Comparison of ENCODE assay signal across 15 mouse cellular contexts in genomic region chr10:80818599-80819281, GRCm38 (mm10). TPM values are rescaled to one million over a fixed set of nuclear protein-coding genes. Genes with fewer than 3 reads are reported as not detected.
DNase-seq lines count a peak whose midpoint lies in the region; ATAC-seq and TF ChIP-seq lines count a peak whose summit lies in the region.
"Had no signal": no experiment of that assay in that cellular context is flagged by ENCODE, and none has a peak within 500 bp of the region (broad histone marks: within the 10 kb centered on the region; RNA-seq: fewer than 3 reads in every experiment).

No protein-coding gene starts in this region.

- no peak overlapping the region for H3K4me3 ChIP-seq in limb, embryonic 11.5 days (ENCODE audit: low read depth, low read length)
- H3K4me3 ChIP-seq in limb, embryonic 10.5 days: no peak overlapping the region
- H3K4me3 ChIP-seq in liver, adult 2 months (ENCODE audit: insufficient read depth, low read depth, low read length): no peak overlapping the region
- H3K4me3 ChIP-seq: myocyte had no signal

- DNase-seq in limb, embryonic 11.5 days (ENCODE audit: low spot score): no peak
- DNase-seq in limb, embryonic 10.5 days (ENCODE audit: low spot score): no peak
- peak; percentile 81 for DNase-seq in c-Kit-positive CD71-positive TER-119-negative erythroid progenitor cells, embryonic 14.5 days (ENCODE audit: low read depth)
- DNase-seq in liver, adult 2 months (ENCODE audit: extremely low read depth, low read depth, low spot score): peak; percentile 70
- peak; percentile 40 to 43 for DNase-seq in spleen, postnatal 14 days (ENCODE audit: low spot score in 2 of 2)
- no peak for DNase-seq in cerebellum, postnatal 36 days
- DNase-seq in thymus, postnatal 10 days (ENCODE audit: low spot score in 2 of 2): no peak
- DNase-seq in thymus, postnatal 0 days (ENCODE audit: low spot score): no peak
- DNase-seq: cerebellum, postnatal 10 days; heart, adult 18-20 months; thymus, postnatal 4 days had no signal

- no peaks in the 10 kb centered on the region for H3K9me3 ChIP-seq in limb, embryonic 11.5 days (ENCODE audit: control insufficient read depth, low read length)
- H3K9me3 ChIP-seq in limb, embryonic 10.5 days (replicated peaks): no peaks in the 10 kb centered on the region

- no peak overlapping the region for H3K27ac ChIP-seq in limb, embryonic 11.5 days (replicated peaks; ENCODE audit: low read depth, low read length)
- no peak overlapping the region for H3K27ac ChIP-seq in limb, embryonic 10.5 days
- peak overlapping the region; percentile 65 for H3K27ac ChIP-seq in liver, adult 2 months (replicated peaks; ENCODE audit: insufficient read depth, low read depth, low read length)

- no peak for TF ChIP-seq CTCF in liver, adult 2 months (IDR thresholded peaks at IDR 0.05; ENCODE audit: low read depth, low read length)

- no peaks in the 10 kb centered on the region for H3K36me3 ChIP-seq in limb, embryonic 11.5 days (ENCODE audit: control insufficient read depth, insufficient read depth, low read length)
- no peaks in the 10 kb centered on the region for H3K36me3 ChIP-seq in limb, embryonic 10.5 days
- H3K36me3 ChIP-seq in liver, adult 2 months (ENCODE audit: control insufficient read depth, insufficient read depth, low read length): no peaks in the 10 kb centered on the region

- no peak for TF ChIP-seq POLR2A in liver, adult 2 months (IDR thresholded peaks at IDR 0.05; ENCODE audit: extremely low read depth, insufficient read depth, low read length)

- ATAC-seq in limb, embryonic 11.5 days (ENCODE audit: insufficient number of reproducible peaks, low FRiP score, low TSS enrichment, low read depth): no peak
- ATAC-seq: activated CD4-positive, CD25-positive, alpha-beta regulatory T cell, adult 4 months had no signal

- 59% methylated on average over 6 of the region's 6 CpGs for WGBS in limb, embryonic 11.5 days
- WGBS in limb, embryonic 10.5 days: 60% methylated on average over 6 of the region's 6 CpGs
- 43% methylated on average over 6 of the region's 6 CpGs for WGBS in liver, adult 2 months

- no peaks in the 10 kb centered on the region for H3K79me2 ChIP-seq in liver, adult 2 months (ENCODE audit: control insufficient read depth, insufficient read depth, low read length)

- H3K27me3 ChIP-seq in limb, embryonic 11.5 days (ENCODE audit: control insufficient read depth, insufficient read depth, low read length): no peaks in the 10 kb centered on the region
- no peaks in the 10 kb centered on the region for H3K27me3 ChIP-seq in limb, embryonic 10.5 days (ENCODE audit: low read depth, poor library complexity, severe bottlenecking)
- H3K27me3 ChIP-seq in liver, adult 2 months (ENCODE audit: control insufficient read depth, insufficient read depth, low read length): no peaks in the 10 kb centered on the region

- H3K4me2 ChIP-seq in limb, embryonic 11.5 days (ENCODE audit: low read depth, severe bottlenecking): no peak overlapping the region

- no peaks in the 10 kb centered on the region for H3K4me1 ChIP-seq in limb, embryonic 11.5 days (ENCODE audit: control insufficient read depth, insufficient read depth, low read length)
- H3K4me1 ChIP-seq in limb, embryonic 10.5 days: no peaks in the 10 kb centered on the region
- H3K4me1 ChIP-seq in liver, adult 2 months (ENCODE audit: control insufficient read depth, insufficient read depth, low read length): peaks cover 7% of the 10 kb centered on the region; the same call in 1 of the 2 replicates

- 0 out of 2 replicates have a peak overlapping the region, but pooled peaks have one; percentile 12 for H3K9ac ChIP-seq in limb, embryonic 11.5 days (ENCODE audit: low read length)
- H3K9ac ChIP-seq in liver, adult 2 months (ENCODE audit: low read depth, low read length): no peak overlapping the region

RNA-seq across cellular contexts. Expression of gene Jsrp1, which starts 5.4 kb away (rescaled TPM):
- polyA plus RNA-seq in limb, embryonic 11.5 days (2014; fragmentation: Nextera tagmentation; extraction: Ambion mirVana): 0.40 and 0.96 TPM in 2 replicates
- polyA plus RNA-seq in limb, embryonic 10.5 days (2016; fragmentation: Nextera tagmentation; extraction: Ambion mirVana): 0.74 and 0.80 TPM in 2 replicates
- total RNA-seq in liver, adult 2 months (2014; rRNA removed): not detected in 2 replicates
- polyA plus RNA-seq in liver, adult 2 months (2012; rRNA removed): not detected in 2 replicates
- 0.15 and 0.29 TPM in 2 replicates for polyA plus RNA-seq in thymus, postnatal 0 days (2015; fragmentation: Nextera tagmentation; extraction: Ambion mirVana)
- polyA plus RNA-seq: activated CD4-positive, CD25-positive, alpha-beta regulatory T cell, adult 4 months had no signal

RNA-seq across cellular contexts. Expression of gene Oaz1, which starts 7.7 kb away (rescaled TPM):
- 2,003 and 2,108 TPM in 2 replicates for polyA plus RNA-seq in limb, embryonic 11.5 days (2014; fragmentation: Nextera tagmentation; extraction: Ambion mirVana)
- 2,414 and 2,486 TPM in 2 replicates for polyA plus RNA-seq in limb, embryonic 10.5 days (2016; fragmentation: Nextera tagmentation; extraction: Ambion mirVana)
- 527 and 614 TPM in 2 replicates for total RNA-seq in liver, adult 2 months (2014; rRNA removed)
- polyA plus RNA-seq in liver, adult 2 months (2012; rRNA removed): 1,187 and 1,294 TPM in 2 replicates
- 2,037 and 2,048 TPM in 2 replicates for polyA plus RNA-seq in thymus, postnatal 0 days (2015; fragmentation: Nextera tagmentation; extraction: Ambion mirVana)

RNA-seq across cellular contexts. Expression of gene Amh, which starts 13.7 kb away (rescaled TPM):
- not detected in 2 replicates for polyA plus RNA-seq in limb, embryonic 11.5 days (2014; fragmentation: Nextera tagmentation; extraction: Ambion mirVana)
- 0.09 TPM in 1 of 2 replicates, not detected in the other for polyA plus RNA-seq in limb, embryonic 10.5 days (2016; fragmentation: Nextera tagmentation; extraction: Ambion mirVana)
- 0.13 and 0.18 TPM in 2 replicates for total RNA-seq in liver, adult 2 months (2014; rRNA removed)
- 0.09 and 0.21 TPM in 2 replicates for polyA plus RNA-seq in liver, adult 2 months (2012; rRNA removed)
- polyA plus RNA-seq in thymus, postnatal 0 days (2015; fragmentation: Nextera tagmentation; extraction: Ambion mirVana): 0.08 TPM in 2 replicates
- polyA plus RNA-seq: activated CD4-positive, CD25-positive, alpha-beta regulatory T cell, adult 4 months; hindbrain, embryonic 11.5 days; lung, embryonic 16.5 days had no signal

RNA-seq across cellular contexts. Expression of gene Plekhj1, which starts 20.3 kb away (rescaled TPM):
- polyA plus RNA-seq in limb, embryonic 11.5 days (2014; fragmentation: Nextera tagmentation; extraction: Ambion mirVana): 141 and 145 TPM in 2 replicates
- 168 and 204 TPM in 2 replicates for polyA plus RNA-seq in limb, embryonic 10.5 days (2016; fragmentation: Nextera tagmentation; extraction: Ambion mirVana)
- 16.0 and 17.4 TPM in 2 replicates for total RNA-seq in liver, adult 2 months (2014; rRNA removed)
- polyA plus RNA-seq in liver, adult 2 months (2012; rRNA removed): 29.4 and 42.2 TPM in 2 replicates
- 137 and 140 TPM in 2 replicates for polyA plus RNA-seq in thymus, postnatal 0 days (2015; fragmentation: Nextera tagmentation; extraction: Ambion mirVana)

RNA-seq across cellular contexts. Expression of gene Sf3a2, which starts 20.7 kb away (rescaled TPM):
- 122 and 130 TPM in 2 replicates for polyA plus RNA-seq in limb, embryonic 11.5 days (2014; fragmentation: Nextera tagmentation; extraction: Ambion mirVana)
- polyA plus RNA-seq in limb, embryonic 10.5 days (2016; fragmentation: Nextera tagmentation; extraction: Ambion mirVana): 113 and 121 TPM in 2 replicates
- total RNA-seq in liver, adult 2 months (2014; rRNA removed): 6.7 and 8.6 TPM in 2 replicates
- polyA plus RNA-seq in liver, adult 2 months (2012; rRNA removed): 12.7 and 17.8 TPM in 2 replicates
- 62.7 and 80.3 TPM in 2 replicates for polyA plus RNA-seq in thymus, postnatal 0 days (2015; fragmentation: Nextera tagmentation; extraction: Ambion mirVana)

Comparison
In these comparisons a context has a peak if more than half of its experiments do, and no peak if none do; other contexts are left out.
1. DNase-seq: peak in c-Kit-positive CD71-positive TER-119-negative erythroid progenitor cells, embryonic 14.5 days (single experiment), liver, adult 2 months (single experiment) and spleen, postnatal 14 days (2 of 2); none in limb, embryonic 11.5 days (single experiment), limb, embryonic 10.5 days (single experiment), cerebellum, postnatal 36 days (0 of 2), thymus, postnatal 10 days (0 of 2) and thymus, postnatal 0 days (single experiment).